Mouse (Mus musculus): ENCODE data around the gene Slc35f4.

Gene Slc35f4

DNA sequence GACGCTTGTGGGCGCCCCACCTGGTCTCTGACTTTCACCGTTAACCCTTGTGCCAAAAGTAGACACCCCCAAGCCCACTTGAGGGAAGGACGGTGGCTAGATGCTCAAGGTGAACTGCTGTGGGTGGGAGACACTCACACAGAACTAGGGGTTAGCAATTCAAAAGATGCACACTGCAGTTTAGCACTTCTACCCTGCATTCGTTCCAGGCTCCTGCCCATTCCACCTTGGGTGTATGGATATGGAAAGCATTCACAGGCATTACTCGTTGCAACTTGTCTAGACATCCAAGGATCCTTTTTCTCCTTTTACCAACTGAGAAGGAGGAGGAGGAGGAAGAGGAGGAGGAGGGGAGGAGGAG lies at the start of gene Slc35f4:
TSS of gene Slc35f4 (minus strand) at position 116 of the 361 bp plus-strand sequence.
- DNase-seq (ENCODE audit: low read depth, low spot score), result no peak

DNA sequence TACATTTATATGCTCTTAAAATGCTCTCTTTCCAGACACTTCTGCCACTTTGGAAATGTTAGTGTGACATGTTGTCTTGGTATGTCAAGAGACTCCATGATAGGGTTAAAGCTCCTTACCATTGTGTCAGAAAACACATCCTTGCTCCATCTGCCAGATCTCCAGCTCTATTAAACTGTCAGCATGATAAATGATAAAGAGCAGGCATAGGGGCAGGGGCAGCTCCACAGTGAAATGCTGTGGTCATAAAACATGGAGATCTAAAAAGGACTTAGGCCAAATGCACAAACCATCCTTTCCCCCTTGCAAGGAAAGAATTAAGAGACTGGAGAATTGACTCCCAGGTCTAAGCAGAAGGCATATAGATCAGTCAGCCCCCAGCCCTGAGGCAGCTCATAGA lies 42.5 kb upstream of the Slc35f4 start:
- DNase-seq (ENCODE audit: low read depth, low spot score), result no peak

GRCm38 (mm10) chr14:49560706-49561105 lies 34.9 kb upstream of the Slc35f4 start:
- DNase-seq (ENCODE audit: low read depth, low spot score), result no peak

- DNase-seq (ENCODE audit: low read depth, low spot score), result no peak
Measured at GRCm38 (mm10) chr14:49540104-49540503, 14.3 kb upstream of the Slc35f4 start.

DNA sequence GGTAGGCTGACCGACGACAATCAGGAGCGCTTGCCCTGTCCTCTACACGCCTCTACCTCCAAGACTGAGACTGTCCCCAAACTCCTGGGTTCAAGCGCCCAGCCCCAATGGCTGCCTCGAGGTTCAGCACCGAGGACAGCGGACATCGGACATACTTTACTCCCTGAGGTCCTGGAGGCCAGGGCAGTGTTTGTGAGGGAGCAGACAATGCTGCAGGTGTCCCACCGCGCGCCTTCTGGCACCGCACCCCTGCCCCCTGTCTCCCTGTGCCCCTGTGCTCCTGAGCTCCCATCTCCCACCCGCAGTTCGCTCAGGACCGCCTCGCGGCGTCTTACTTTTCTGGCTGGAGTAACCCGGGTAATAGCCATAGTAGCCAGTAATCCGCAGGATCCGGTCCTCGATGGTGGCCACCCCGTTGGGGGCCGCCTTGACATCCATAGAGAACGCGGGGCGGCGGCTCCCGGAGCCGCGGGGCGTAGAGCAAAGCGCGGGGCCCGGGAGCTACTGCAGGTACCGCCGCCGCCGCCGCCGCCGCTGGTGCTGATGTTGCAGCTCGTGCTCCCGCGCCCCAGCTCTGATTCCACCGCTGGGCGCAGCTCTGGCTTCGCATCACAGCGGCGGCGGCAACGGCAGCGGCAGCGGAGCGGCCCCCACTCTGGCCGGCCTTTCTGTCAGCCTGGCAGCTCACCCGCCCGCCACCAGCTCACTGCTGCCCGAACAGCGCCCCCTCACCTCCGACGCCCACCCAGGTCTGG lies 493 bp downstream of the Slc35f4 start:
- DNase-seq (ENCODE audit: low read depth, low spot score), result no peak

- no peak for DNase-seq (ENCODE audit: low read depth, low spot score)
Measured at GRCm38 (mm10) chr14:49524665-49525064, 1.2 kb downstream of the Slc35f4 start.

DNA sequence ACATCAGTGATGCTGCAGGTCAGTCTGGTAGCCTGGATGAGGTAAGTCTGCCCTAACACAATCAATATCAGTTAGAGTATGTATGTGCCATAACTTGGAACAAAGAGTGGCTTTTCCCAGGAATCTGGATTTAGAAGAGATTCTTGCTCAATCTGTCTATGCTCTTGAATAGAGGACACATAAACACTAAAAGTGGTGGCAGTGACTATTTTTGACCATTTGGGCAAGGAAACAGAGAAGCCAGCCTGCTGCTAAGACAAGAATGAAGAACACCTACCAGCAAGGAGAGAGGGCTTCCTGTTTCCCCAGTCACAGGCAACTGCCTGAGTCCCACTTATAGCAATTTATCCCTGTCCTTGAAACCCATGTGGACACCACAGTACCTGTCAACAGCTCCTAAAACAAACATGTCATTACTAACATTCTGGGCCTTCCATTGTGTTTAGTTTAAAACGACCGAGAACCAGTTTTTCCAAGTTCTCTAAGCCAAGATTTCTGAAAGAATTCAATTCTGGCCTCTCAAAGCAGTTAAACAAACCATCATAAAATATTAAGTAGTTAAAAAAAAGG lies 10.7 kb downstream of the Slc35f4 start:
- no peak for DNase-seq (ENCODE audit: low read depth, low spot score)

DNA sequence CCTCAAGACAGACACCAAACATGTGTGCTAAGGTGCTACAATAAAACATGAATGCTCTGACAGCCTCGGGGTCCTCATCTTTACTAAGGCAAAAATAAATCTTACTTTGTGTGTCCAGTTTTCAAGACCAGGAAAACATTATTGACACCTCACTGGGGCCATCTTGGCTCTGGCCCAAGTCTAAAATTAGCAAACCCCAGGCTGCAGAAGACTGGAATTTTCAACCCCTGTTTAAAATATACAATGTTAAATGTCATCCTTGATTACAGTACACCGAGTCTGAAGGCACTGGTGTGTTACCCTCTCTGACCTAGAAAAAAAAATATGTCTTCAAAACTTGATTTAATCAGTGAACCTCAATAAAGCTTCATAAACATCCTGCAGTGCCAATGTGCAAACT lies 11.7 kb downstream of the Slc35f4 start:
- DNase-seq (ENCODE audit: low read depth, low spot score), result no peak

GRCm38 (mm10) chr14:49495192-49495591 lies 30.7 kb downstream of the Slc35f4 start:
- DNase-seq (ENCODE audit: low read depth, low spot score), result no peak

GRCm38 (mm10) chr14:49493793-49494192 lies 32.1 kb downstream of the Slc35f4 start:
- no peak for DNase-seq (ENCODE audit: low read depth, low spot score)

DNA sequence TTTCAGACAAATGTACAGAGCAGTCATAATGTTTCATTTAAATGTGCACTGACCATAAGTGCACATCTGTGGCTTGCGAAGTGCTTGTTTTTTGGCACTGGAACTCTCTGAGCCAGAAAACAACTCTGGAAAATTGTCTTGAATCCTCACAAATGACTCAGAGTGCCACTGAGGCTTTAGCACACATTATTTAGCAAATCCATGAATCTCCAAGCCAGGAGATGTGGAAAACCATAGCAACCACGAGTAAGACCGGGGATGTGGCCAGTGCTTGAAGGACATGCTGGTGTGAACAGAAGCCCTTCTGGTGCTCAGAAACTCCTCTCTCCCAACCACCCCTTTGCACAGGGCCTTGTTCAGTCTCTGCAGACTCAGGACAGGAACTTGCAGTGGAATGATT lies 33.3 kb downstream of the Slc35f4 start:
- DNase-seq (ENCODE audit: low read depth, low spot score), result no peak

DNA sequence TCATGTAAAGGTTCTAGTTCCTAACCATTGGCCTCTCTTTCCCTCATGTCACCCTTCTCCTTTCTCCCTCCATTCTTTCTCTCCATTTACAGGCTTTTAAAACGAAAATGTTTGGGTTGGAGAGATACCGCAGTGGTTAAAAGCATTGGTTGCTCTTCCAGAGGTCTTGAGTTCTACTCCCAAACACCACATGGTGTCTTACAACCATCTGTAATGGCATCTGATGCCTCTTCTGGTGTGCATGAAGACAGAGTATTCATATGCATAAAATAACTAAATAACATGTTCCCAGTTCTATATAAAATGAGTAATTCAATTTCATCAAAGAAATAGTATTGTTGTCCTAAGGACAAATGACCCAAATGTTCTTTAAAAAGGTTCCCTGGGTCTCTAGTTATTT lies 49.2 kb downstream of the Slc35f4 start:
- no peak for DNase-seq (ENCODE audit: low read depth, low spot score)

GRCm38 (mm10) chr14:49461761-49462160 lies 64.1 kb downstream of the Slc35f4 start:
- no peak for DNase-seq (ENCODE audit: low read depth, low spot score)

- no peak for DNase-seq (ENCODE audit: low read depth, low spot score)
Measured at GRCm38 (mm10) chr14:49460799-49461198, 65.0 kb downstream of the Slc35f4 start.

DNA sequence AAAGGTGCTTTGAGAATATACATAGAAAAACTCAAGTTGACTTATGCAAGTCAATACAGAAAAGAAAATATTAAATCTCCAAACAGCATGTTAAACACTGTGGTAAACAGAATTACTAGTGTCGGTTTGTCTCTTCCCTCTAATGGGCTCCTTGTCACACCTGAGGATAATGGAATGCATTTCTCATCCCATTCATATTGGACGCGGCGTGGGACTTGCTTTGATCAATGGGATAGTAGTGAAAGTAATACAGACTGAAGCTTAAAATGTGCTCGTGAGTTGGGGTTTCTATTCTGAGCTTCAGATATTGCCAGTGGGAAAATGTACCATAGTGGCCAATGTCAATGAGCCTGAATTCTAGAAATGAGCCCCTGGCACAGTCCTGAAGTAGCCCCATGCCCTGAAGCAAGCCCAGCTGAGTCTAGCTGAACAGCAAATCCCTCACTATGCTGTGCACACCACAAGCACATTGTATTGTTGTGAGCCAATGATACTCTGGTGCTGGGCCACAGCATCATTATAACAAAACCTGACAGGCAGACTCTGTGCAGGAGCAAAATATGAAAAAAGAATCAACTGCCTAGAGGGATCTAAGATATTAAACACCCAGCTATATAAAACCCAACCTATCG lies 71.4 kb downstream of the Slc35f4 start:
- DNase-seq (ENCODE audit: low read depth, low spot score), result no peak

DNA sequence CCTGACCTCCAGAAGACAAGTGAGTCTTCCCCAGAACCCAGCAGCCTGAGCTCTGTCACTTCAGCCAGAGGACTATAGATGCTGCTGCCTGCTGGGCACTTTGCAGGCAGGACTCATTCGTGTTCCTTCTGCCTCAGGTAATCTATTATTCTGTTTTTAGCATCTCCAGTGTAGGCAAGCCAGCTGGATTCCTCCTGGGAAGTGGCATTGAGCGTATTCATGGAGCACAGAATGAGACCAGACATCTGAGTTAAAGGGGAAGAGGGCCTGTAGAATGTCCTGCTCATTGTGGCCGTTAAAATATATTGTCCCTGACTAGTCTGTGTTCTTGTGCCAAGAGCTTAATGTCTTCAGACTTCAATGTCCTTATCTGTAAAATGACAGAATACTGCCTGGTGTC lies 72.1 kb downstream of the Slc35f4 start:
- no peak for DNase-seq (ENCODE audit: low read depth, low spot score)

DNA sequence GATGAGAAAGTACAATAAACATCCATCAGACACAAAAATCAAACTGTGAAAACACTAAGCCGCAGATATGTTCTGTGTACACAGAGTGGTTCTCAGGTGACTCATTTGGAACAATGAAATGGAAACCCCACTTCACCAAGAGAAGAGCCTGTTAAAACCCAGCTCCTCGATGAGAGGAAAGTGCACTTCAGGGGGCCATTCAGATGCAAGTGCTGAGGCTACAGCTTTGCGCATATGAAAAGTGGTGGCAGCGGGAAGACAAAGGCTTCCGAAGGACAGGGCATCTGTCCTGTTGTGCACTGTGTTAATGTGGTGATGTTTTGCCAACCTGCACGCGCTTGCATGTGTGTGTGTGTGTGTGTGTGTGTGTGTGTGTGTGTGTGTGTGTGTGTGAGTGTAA lies 78.2 kb downstream of the Slc35f4 start:
- no peak for DNase-seq (ENCODE audit: low read depth, low spot score)

GRCm38 (mm10) chr14:49446461-49446860 lies 79.4 kb downstream of the Slc35f4 start:
- no peak for DNase-seq (ENCODE audit: low read depth, low spot score)

GRCm38 (mm10) chr14:49436811-49437210 lies 89.0 kb downstream of the Slc35f4 start:
- no peak for DNase-seq (ENCODE audit: low read depth, low spot score)

DNA sequence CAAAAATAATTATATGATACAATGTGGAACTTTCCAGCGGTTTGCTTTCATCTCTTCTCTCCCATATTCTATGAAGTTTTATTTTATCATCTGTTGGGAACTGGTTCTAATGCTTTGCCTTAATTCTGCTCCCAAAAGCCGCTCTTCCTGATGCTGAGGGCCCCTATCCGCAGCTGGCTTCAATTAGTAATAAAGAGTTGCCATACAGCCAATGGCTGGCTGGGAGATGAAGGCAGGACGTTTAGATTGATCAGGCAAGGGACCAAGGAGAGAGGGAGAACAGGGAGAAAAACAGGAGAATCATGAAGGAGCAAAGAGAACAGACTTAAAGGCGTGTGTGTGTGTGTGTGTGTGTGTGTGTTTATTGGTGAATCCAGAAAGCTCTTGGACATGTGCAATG lies 94.0 kb downstream of the Slc35f4 start:
- DNase-seq (ENCODE audit: low read depth, low spot score), result no peak

DNA sequence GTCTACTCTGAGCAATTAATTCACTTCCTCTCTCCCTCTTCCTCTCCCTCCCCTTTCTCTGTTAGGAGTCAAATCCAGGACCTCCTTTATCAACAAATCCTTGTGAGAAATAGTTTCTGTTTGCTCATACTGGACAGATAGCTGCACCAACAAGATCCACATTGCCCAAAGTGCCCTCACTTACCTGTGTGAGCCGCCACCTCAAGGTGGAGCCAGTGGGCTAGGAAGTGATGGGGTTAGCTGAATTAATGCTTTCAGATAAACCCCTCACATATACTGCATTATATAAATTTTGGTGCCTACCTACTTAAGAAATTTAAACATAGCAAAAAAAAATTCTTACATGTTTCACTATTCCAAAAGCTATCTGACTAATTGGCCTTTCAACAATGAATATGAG lies 133.4 kb downstream of the Slc35f4 start:
- no peak for DNase-seq (ENCODE audit: low read depth, low spot score)

DNA sequence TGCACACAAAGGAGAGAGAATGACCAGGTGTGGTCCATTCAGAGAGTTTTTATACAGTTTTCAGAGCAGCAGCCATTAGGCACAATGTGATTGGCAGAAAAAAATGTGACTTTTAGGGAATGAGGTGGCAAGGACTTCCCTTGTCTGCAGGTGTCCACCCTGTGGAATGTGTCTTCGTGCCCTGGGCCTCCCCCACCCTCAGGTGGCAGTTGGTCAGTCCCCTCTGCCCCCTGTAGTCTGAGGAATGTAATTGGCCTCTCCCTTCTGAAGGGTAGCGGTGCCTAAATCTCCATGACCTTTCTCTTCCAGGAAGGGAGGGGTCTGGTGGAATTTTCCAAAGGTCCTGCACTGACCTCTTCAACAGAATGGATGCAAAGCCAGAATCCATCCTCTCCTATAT lies 163.7 kb downstream of the Slc35f4 start:
- DNase-seq (ENCODE audit: low read depth, low spot score), result no peak

DNA sequence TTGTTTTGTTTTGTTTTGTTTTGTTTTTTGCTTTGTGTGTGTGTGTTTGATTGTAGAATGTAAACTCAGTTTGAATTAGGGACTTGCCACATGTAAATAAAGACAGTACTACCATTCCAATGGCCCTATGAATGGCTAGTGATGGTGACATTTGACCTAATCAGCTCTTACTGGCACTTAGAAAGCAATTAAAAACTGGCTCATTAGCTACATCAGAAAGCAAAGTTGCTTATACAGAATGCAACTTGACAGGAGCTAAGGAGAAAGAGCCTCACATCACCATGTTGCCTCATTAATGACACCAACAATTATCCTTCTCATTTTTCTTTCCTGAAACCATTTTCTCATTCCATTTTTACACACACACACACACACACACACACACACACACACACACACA lies 170.3 kb downstream of the Slc35f4 start:
- no peak for DNase-seq (ENCODE audit: low read depth, low spot score)
